In the genomic region with DNA sequence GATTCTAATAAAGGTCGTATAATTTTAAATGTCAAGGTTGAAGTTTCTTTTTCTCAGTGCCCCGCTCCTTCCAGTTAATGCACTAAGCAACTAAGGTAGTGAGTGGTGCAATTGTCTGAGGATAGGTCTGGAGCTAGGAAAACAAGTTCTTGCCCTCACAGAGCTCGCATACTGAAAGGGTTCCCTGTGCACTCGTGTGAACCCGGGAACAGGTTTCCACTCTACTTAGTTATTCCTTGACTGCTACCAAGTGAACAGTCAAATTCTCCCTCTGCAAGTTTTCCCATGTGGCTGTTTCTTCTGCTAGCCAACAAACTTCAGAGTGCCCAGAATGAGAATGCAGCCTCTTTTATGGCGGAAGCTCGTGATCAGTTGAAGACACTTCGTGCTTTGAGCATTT, we compare ENCODE assay signal across 8 mouse cellular contexts. TPM values are rescaled to one million over a fixed set of nuclear protein-coding genes. Genes with fewer than 3 reads are reported as not detected.
A peak's percentile ranks its signal among the peaks of the same experiment; 100 is the strongest.
DNase-seq lines count a peak whose midpoint lies in the region; ATAC-seq and TF ChIP-seq lines count a peak whose summit lies in the region.

No protein-coding gene starts in this region.

- 4% methylated on average over 8 of the region's 8 CpGs for WGBS in kidney, embryonic 15.5 days
- 2% methylated on average over 8 of the region's 8 CpGs for WGBS in bone marrow, adult 2 months
- WGBS in forebrain, embryonic 14.5 days, result 5% methylated on average over 8 of the region's 8 CpGs
- 9% methylated on average over 8 of the region's 8 CpGs for WGBS in limb, embryonic 11.5 days
- WGBS in midbrain, embryonic 16.5 days, result 2% methylated on average over 8 of the region's 8 CpGs

- no peak for TF ChIP-seq CTCF in bone marrow, adult 2 months (IDR thresholded peaks at IDR 0.05; ENCODE audit: control insufficient read depth, insufficient read depth, low read length)

- TF ChIP-seq POLR2A in bone marrow, adult 2 months (IDR thresholded peaks at IDR 0.05; ENCODE audit: borderline replicate concordance, control insufficient read depth, low read depth, low read length), result no peak

- H3K9me3 ChIP-seq in kidney, embryonic 15.5 days (replicated peaks), result no peaks in the 10 kb centered on the region
- H3K9me3 ChIP-seq in forebrain, embryonic 14.5 days (replicated peaks; ENCODE audit: control insufficient read depth, low read length), result no peaks in the 10 kb centered on the region
- no peaks in the 10 kb centered on the region for H3K9me3 ChIP-seq in limb, embryonic 11.5 days (ENCODE audit: control insufficient read depth, low read length)
- H3K9me3 ChIP-seq in midbrain, embryonic 16.5 days (replicated peaks; ENCODE audit: control insufficient read depth, low read length, poor library complexity, severe bottlenecking), result no peaks in the 10 kb centered on the region

- peak overlapping the region; percentile 88 for H3K27ac ChIP-seq in kidney, embryonic 15.5 days
- H3K27ac ChIP-seq in bone marrow, adult 2 months (ENCODE audit: control insufficient read depth, insufficient read depth, low read depth, low read length, poor library complexity), result no peak overlapping the region; the same call in 1 of the 2 replicates
- peak overlapping the region; percentile 79; the same call in 1 of the 2 replicates for H3K27ac ChIP-seq in forebrain, embryonic 14.5 days (ENCODE audit: low read depth, low read length)
- H3K27ac ChIP-seq in limb, embryonic 11.5 days (replicated peaks; ENCODE audit: low read depth, low read length), result no peak overlapping the region
- H3K27ac ChIP-seq in midbrain, embryonic 16.5 days (ENCODE audit: low read length), result peak overlapping the region; percentile 88

- H3K36me3 ChIP-seq in kidney, embryonic 15.5 days, result 0 out of 2 replicates have a peak, but pooled peaks cover 13% of the 10 kb centered on the region
- H3K36me3 ChIP-seq in forebrain, embryonic 14.5 days (ENCODE audit: control insufficient read depth, insufficient read depth, low read length), result 0 out of 2 replicates have a peak, but pooled peaks cover 3% of the 10 kb centered on the region
- H3K36me3 ChIP-seq in limb, embryonic 11.5 days (ENCODE audit: control insufficient read depth, insufficient read depth, low read length), result no peaks in the 10 kb centered on the region
- no peaks in the 10 kb centered on the region for H3K36me3 ChIP-seq in midbrain, embryonic 16.5 days (ENCODE audit: control insufficient read depth, insufficient read depth, low read length)

- peak; percentile 2; the same call in 1 of the 2 replicates for ATAC-seq in kidney, embryonic 15.5 days (replicated peaks; ENCODE audit: low FRiP score)
- ATAC-seq in forebrain, embryonic 14.5 days, result peak; percentile 11
- ATAC-seq in limb, embryonic 11.5 days (ENCODE audit: insufficient number of reproducible peaks, low FRiP score, low TSS enrichment, low read depth), result 0 out of 2 replicates have a peak, but pooled peaks have one; percentile 35
- peak; percentile 41 for ATAC-seq in midbrain, embryonic 16.5 days

- H3K4me2 ChIP-seq in kidney, embryonic 15.5 days, result peak overlapping the region; percentile 76
- H3K4me2 ChIP-seq in forebrain, embryonic 14.5 days (ENCODE audit: low read length), result peak overlapping the region; percentile 93
- peak overlapping the region; percentile 87 for H3K4me2 ChIP-seq in limb, embryonic 11.5 days (ENCODE audit: low read depth, severe bottlenecking)
- peak overlapping the region; percentile 80 for H3K4me2 ChIP-seq in midbrain, embryonic 16.5 days (ENCODE audit: low read length)

- peaks cover 21% of the 10 kb centered on the region for H3K4me1 ChIP-seq in kidney, embryonic 15.5 days
- H3K4me1 ChIP-seq in bone marrow, adult 2 months (ENCODE audit: control insufficient read depth, insufficient read depth, low read length), result no peaks in the 10 kb centered on the region; the same call in 1 of the 2 replicates
- peaks cover 8% of the 10 kb centered on the region for H3K4me1 ChIP-seq in forebrain, embryonic 14.5 days (ENCODE audit: control insufficient read depth, insufficient read depth, low read length)
- no peaks in the 10 kb centered on the region for H3K4me1 ChIP-seq in limb, embryonic 11.5 days (ENCODE audit: control insufficient read depth, insufficient read depth, low read length)
- peaks cover 20% of the 10 kb centered on the region for H3K4me1 ChIP-seq in midbrain, embryonic 16.5 days (ENCODE audit: control insufficient read depth, insufficient read depth, low read length)

- H3K9ac ChIP-seq in kidney, embryonic 15.5 days, result peak overlapping the region; percentile 77
- peak overlapping the region; percentile 90 for H3K9ac ChIP-seq in forebrain, embryonic 14.5 days (ENCODE audit: low read length)
- peak overlapping the region; percentile 85 for H3K9ac ChIP-seq in limb, embryonic 11.5 days (ENCODE audit: low read length)
- H3K9ac ChIP-seq in midbrain, embryonic 16.5 days (ENCODE audit: low read depth, low read length), result peak overlapping the region; percentile 85

- H3K27me3 ChIP-seq in kidney, embryonic 15.5 days, result no peaks in the 10 kb centered on the region
- H3K27me3 ChIP-seq in forebrain, embryonic 14.5 days (replicated peaks; ENCODE audit: control insufficient read depth, insufficient read depth, low read length), result no peaks in the 10 kb centered on the region
- no peaks in the 10 kb centered on the region for H3K27me3 ChIP-seq in limb, embryonic 11.5 days (ENCODE audit: control insufficient read depth, insufficient read depth, low read length)
- H3K27me3 ChIP-seq in midbrain, embryonic 16.5 days (ENCODE audit: control insufficient read depth, insufficient read depth, low read depth, low read length), result no peaks in the 10 kb centered on the region

- H3K4me3 ChIP-seq in kidney, embryonic 15.5 days (replicated peaks), result peak overlapping the region; percentile 91
- peak overlapping the region; percentile 77 for H3K4me3 ChIP-seq in bone marrow, adult 2 months (replicated peaks; ENCODE audit: control insufficient read depth, low read depth, low read length)
- peak overlapping the region; percentile 98 for H3K4me3 ChIP-seq in forebrain, embryonic 14.5 days (ENCODE audit: low read depth, low read length)
- peak overlapping the region; percentile 100 for H3K4me3 ChIP-seq in limb, embryonic 11.5 days (ENCODE audit: low read depth, low read length)
- peak overlapping the region; percentile 98 for H3K4me3 ChIP-seq in midbrain, embryonic 16.5 days (ENCODE audit: low read depth, low read length)

- DNase-seq in kidney, adult 9 months, result no peak
- no peak for DNase-seq in forebrain, embryonic 14.5 days (ENCODE audit: low spot score)
- DNase-seq in limb, embryonic 11.5 days (ENCODE audit: low spot score), result peak; percentile 40
- DNase-seq in urinary bladder, postnatal 4 days (ENCODE audit: low spot score in 2 of 2), result no peak
- DNase-seq in spleen, postnatal 14 days (ENCODE audit: low spot score in 2 of 2), result no peak

RNA-seq across cellular contexts. Expression of a gene that starts 0.6 kb away (rescaled TPM):
- polyA plus RNA-seq in kidney, embryonic 15.5 days (2015; fragmentation: Nextera tagmentation; extraction: Ambion mirVana), result 51.7 and 56.6 TPM in 2 replicates
- 14.1 and 27.6 TPM in 2 replicates for polyA plus RNA-seq in bone marrow, adult 2 months (2011; ENCODE audit: insufficient read depth, insufficient read length, low replicate concordance, missing spikeins)
- 29.9 and 38.7 TPM in 2 replicates for polyA plus RNA-seq in forebrain, embryonic 14.5 days (2014; fragmentation: Nextera tagmentation; extraction: Ambion mirVana)
- polyA plus RNA-seq in limb, embryonic 11.5 days (2014; fragmentation: Nextera tagmentation; extraction: Ambion mirVana), result 59.0 and 60.8 TPM in 2 replicates
- polyA plus RNA-seq in midbrain, embryonic 16.5 days (2015; fragmentation: Nextera tagmentation; extraction: Ambion mirVana), result 47.5 and 51.0 TPM in 2 replicates

Comparison
In these comparisons a context has a peak if more than half of its experiments do, and no peak if none do; other contexts are left out.
1. H3K27ac ChIP-seq: peak in kidney, embryonic 15.5 days (single experiment), forebrain, embryonic 14.5 days (single experiment) and midbrain, embryonic 16.5 days (single experiment); none in bone marrow, adult 2 months (single experiment) and limb, embryonic 11.5 days (single experiment).
2. Peak in every context shown above with its lines, with median percentiles within 50 percentile points of each other: ATAC-seq, H3K4me2 ChIP-seq, H3K4me3 ChIP-seq and H3K9ac ChIP-seq.